Comparison of ENCODE assay signal across 22 mouse cellular contexts in the genomic region with DNA sequence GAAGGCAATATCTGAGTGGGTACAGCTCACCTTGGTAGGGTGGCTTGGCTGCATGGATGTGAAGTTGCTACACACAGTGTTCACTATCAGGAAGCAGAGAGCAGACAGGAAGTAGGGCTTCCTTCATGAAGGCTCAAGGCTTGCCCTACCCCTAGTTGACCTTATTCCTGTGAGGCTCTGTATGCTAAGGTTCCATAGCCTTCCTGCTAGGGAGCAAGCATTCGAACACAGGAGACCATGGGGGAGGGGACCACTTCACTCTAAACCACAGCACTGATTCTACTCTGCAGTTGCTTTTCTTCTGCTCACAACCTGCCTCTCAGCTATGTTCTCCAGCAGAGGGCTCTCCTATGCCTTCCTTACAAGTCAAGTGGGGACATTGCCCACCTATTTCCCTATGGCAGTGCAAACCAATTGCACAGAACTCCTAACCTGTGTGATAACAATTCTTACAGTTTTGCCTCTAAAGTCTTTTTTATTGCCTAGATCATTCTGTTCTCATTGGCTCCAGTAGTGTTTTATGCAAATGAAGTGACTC.
A peak's percentile ranks its signal among the peaks of the same experiment; 100 is the strongest.
DNase-seq lines count a peak whose midpoint lies in the region; ATAC-seq and TF ChIP-seq lines count a peak whose summit lies in the region.
"Had no signal": no experiment of that assay in that cellular context is flagged by ENCODE, and none has a peak within 500 bp of the region (broad histone marks: within the 10 kb centered on the region; RNA-seq: fewer than 3 reads in every experiment).

No protein-coding gene starts in this region.

- TF ChIP-seq POLR2A in cortical plate, adult 2 months (IDR thresholded peaks at IDR 0.05; ENCODE audit: extremely low read depth, insufficient read depth, low read length): no peak

- no peaks in the 10 kb centered on the region for H3K36me3 ChIP-seq in hindbrain, postnatal 0 days (ENCODE audit: insufficient read depth, low read length)
- H3K36me3 ChIP-seq in hindbrain, embryonic 14.5 days (replicated peaks; ENCODE audit: control insufficient read depth, insufficient read depth): no peaks in the 10 kb centered on the region
- no peaks in the 10 kb centered on the region for H3K36me3 ChIP-seq in lung, postnatal 0 days (ENCODE audit: insufficient read depth, low read length)
- H3K36me3 ChIP-seq: limb, embryonic 10.5 days; liver, embryonic 12.5 days; midbrain, embryonic 12.5 days had no signal

- TF ChIP-seq EP300 in lung, postnatal 0 days (IDR thresholded peaks at IDR 0.05): no peak

- H3K9ac ChIP-seq in hindbrain, postnatal 0 days (replicated peaks; ENCODE audit: low read length): no peak overlapping the region
- no peak overlapping the region for H3K9ac ChIP-seq in hindbrain, embryonic 14.5 days
- no peak overlapping the region for H3K9ac ChIP-seq in lung, postnatal 0 days (replicated peaks; ENCODE audit: low read depth)
- H3K9ac ChIP-seq: liver, embryonic 12.5 days; midbrain, embryonic 12.5 days had no signal

- no peaks in the 10 kb centered on the region for H3K27me3 ChIP-seq in hindbrain, postnatal 0 days (ENCODE audit: insufficient read depth, low read length)
- no peaks in the 10 kb centered on the region for H3K27me3 ChIP-seq in hindbrain, embryonic 14.5 days (ENCODE audit: control insufficient read depth, insufficient read depth, low read length)
- no peaks in the 10 kb centered on the region for H3K27me3 ChIP-seq in lung, postnatal 0 days (replicated peaks; ENCODE audit: insufficient read depth, low read length)
- H3K27me3 ChIP-seq: liver, embryonic 12.5 days; midbrain, embryonic 12.5 days had no signal

- peak; percentile 54 for TF ChIP-seq CTCF in hindbrain, postnatal 0 days (IDR thresholded peaks at IDR 0.05; ENCODE audit: low read depth)
- TF ChIP-seq CTCF in lung, postnatal 0 days (IDR thresholded peaks at IDR 0.05): peak; percentile 15; the same call in 1 of the 2 replicates
- peak; percentile 36; the same call in 1 of the 2 replicates for TF ChIP-seq CTCF in cortical plate, adult 2 months (IDR thresholded peaks at IDR 0.05; ENCODE audit: extremely low read depth, insufficient read depth, low read length)

- 67% methylated on average over 1 of the region's 1 CpGs for whole genome bisulfite sequencing in hindbrain, postnatal 0 days
- 46% methylated on average over 1 of the region's 1 CpGs for WGBS in hindbrain, embryonic 14.5 days
- WGBS in lung, postnatal 0 days: 22% methylated on average over 1 of the region's 1 CpGs

- no peak overlapping the region for H3K4me3 ChIP-seq in hindbrain, postnatal 0 days (ENCODE audit: low read length)
- no peak overlapping the region for H3K4me3 ChIP-seq in hindbrain, embryonic 14.5 days (replicated peaks; ENCODE audit: low read length)
- no peak overlapping the region for H3K4me3 ChIP-seq in lung, postnatal 0 days (ENCODE audit: low read depth, low read length)
- no peak overlapping the region for H3K4me3 ChIP-seq in cortical plate, adult 2 months (ENCODE audit: insufficient read depth, low read length)
- H3K4me3 ChIP-seq: erythroblast, embryonic 14.5 days; limb, embryonic 10.5 days; liver, embryonic 12.5 days; midbrain, embryonic 12.5 days had no signal

- no peak overlapping the region for H3K4me2 ChIP-seq in hindbrain, postnatal 0 days (ENCODE audit: low read depth, low read length)
- H3K4me2 ChIP-seq in hindbrain, embryonic 14.5 days (replicated peaks): no peak overlapping the region
- no peak overlapping the region for H3K4me2 ChIP-seq in lung, postnatal 0 days (replicated peaks; ENCODE audit: low read depth, low read length)
- H3K4me2 ChIP-seq: heart, embryonic 11.5 days; liver, embryonic 12.5 days; midbrain, embryonic 12.5 days had no signal

- H3K9me3 ChIP-seq in hindbrain, postnatal 0 days (ENCODE audit: low read length): no peaks in the 10 kb centered on the region; the same call in 1 of the 2 replicates
- no peaks in the 10 kb centered on the region for H3K9me3 ChIP-seq in hindbrain, embryonic 14.5 days (ENCODE audit: control insufficient read depth, low read length)
- no peaks in the 10 kb centered on the region for H3K9me3 ChIP-seq in lung, postnatal 0 days (ENCODE audit: low read length)
- H3K9me3 ChIP-seq: limb, embryonic 10.5 days; liver, embryonic 12.5 days; midbrain, embryonic 12.5 days had no signal

- DNase-seq in hindbrain, postnatal 0 days (ENCODE audit: low spot score): peak; percentile 24
- DNase-seq in hindbrain, embryonic 14.5 days (ENCODE audit: low spot score): no peak
- no peak for DNase-seq in lung, postnatal 0 days (ENCODE audit: low spot score)
- DNase-seq in lung, postnatal 4 days: no peak
- peak; percentile 21 for DNase-seq in ES-CJ7 (ENCODE audit: low read depth, low spot score)
- no peak for DNase-seq in gastrocnemius, postnatal 14 days
- DNase-seq: adrenal gland, postnatal 36 days; cerebellum, adult 9-10 months; gastrocnemius, postnatal 25 days; kidney, adult 2 months; kidney, postnatal 36 days; lung, postnatal 10 days; right cerebral cortex, postnatal 25 days; thymus, postnatal 14 days had no signal

- H3K27ac ChIP-seq in hindbrain, postnatal 0 days: no peak overlapping the region
- H3K27ac ChIP-seq in hindbrain, embryonic 14.5 days: no peak overlapping the region
- no peak overlapping the region for H3K27ac ChIP-seq in lung, postnatal 0 days (ENCODE audit: low read length)
- H3K27ac ChIP-seq in cortical plate, adult 2 months (ENCODE audit: insufficient read depth, low read length): no peak overlapping the region
- H3K27ac ChIP-seq: limb, embryonic 10.5 days; liver, embryonic 12.5 days; midbrain, embryonic 12.5 days had no signal

- intact Hi-C loops in gastrocnemius, postnatal 14 days (cut with DNase I; ENCODE audit: low total_unique reads): no loop called here

- H3K4me1 ChIP-seq in hindbrain, postnatal 0 days (ENCODE audit: insufficient read depth, low read length): no peaks in the 10 kb centered on the region; the same call in 1 of the 2 replicates
- H3K4me1 ChIP-seq in hindbrain, embryonic 14.5 days (replicated peaks; ENCODE audit: control insufficient read depth, insufficient read depth, low read length): no peaks in the 10 kb centered on the region
- H3K4me1 ChIP-seq in lung, postnatal 0 days (ENCODE audit: insufficient read depth, low read depth, low read length): no peaks in the 10 kb centered on the region
- no peaks in the 10 kb centered on the region for H3K4me1 ChIP-seq in cortical plate, adult 2 months (ENCODE audit: control insufficient read depth, insufficient read depth, low read length)
- H3K4me1 ChIP-seq: limb, embryonic 10.5 days; liver, embryonic 12.5 days; midbrain, embryonic 12.5 days had no signal

- ATAC-seq in hindbrain, postnatal 0 days: no peak
- no peak for ATAC-seq in hindbrain, embryonic 14.5 days (ENCODE audit: low FRiP score)
- no peak for ATAC-seq in lung, postnatal 0 days
- no peak for ATAC-seq in megakaryocyte progenitor cell, adult 5-6 weeks (replicated peaks; ENCODE audit: poor library complexity)
- ATAC-seq: hindbrain, embryonic 16.5 days; liver, embryonic 12.5 days had no signal

Comparison
In these comparisons a context has a peak if more than half of its experiments do, and no peak if none do; other contexts are left out.
1. DNase-seq: peak in hindbrain, postnatal 0 days (single experiment) and ES-CJ7 (single experiment); none in hindbrain, embryonic 14.5 days (single experiment), lung, postnatal 0 days (single experiment), lung, postnatal 4 days (0 of 2) and gastrocnemius, postnatal 14 days (single experiment).
2. Peak in every context shown above with its lines, with median percentiles within 50 percentile points of each other: CTCF ChIP-seq.